Mouse (Mus musculus) intestine, postnatal 0 days (tissue): ENCODE results near the gene Zfp467. TPM values are rescaled to one million over a fixed set of nuclear protein-coding genes. Genes with fewer than 3 reads are reported as not detected.
A peak's percentile ranks its signal among the peaks of the same experiment; 100 is the strongest.

Source experiments
- ATAC-seq: fragments of 200-750 bp; cut with Nextera tagmentation; 2 replicates; pipeline ENCODE4 v1.8.0; 2017; ENCODE audit warnings: mild to moderate bottlenecking, moderate TSS enrichment, moderate library complexity
- H3K27ac ChIP-seq: fragments of 300-500 bp; sonication (generic); 2 replicates; pipeline ENCODE4 v1.5.1; 2014; ENCODE audit warnings: mild to moderate bottlenecking, low read depth, low read length, moderate library complexity
- H3K27me3 ChIP-seq: fragments of 300-500 bp; sonication (generic); replicated peaks from 2 replicates; pipeline ENCODE4 v1.6.1; 2014; ENCODE audit warnings: low read length, mixed read lengths; ENCODE audit not compliant: control insufficient read depth, insufficient read depth
- H3K36me3 ChIP-seq: fragments of 300-500 bp; sonication (generic); 2 replicates; pipeline ENCODE4 v1.6.1; 2014; ENCODE audit warnings: mild to moderate bottlenecking, moderate library complexity; ENCODE audit not compliant: control insufficient read depth, insufficient read depth
- H3K4me1 ChIP-seq: fragments of 300-500 bp; sonication (generic); replicated peaks from 2 replicates; pipeline ENCODE4 v1.6.1; 2014; ENCODE audit warnings: antibody characterized with exemption, low read length, mixed read lengths; ENCODE audit not compliant: control insufficient read depth, insufficient read depth
- H3K4me2 ChIP-seq: fragments of 300-500 bp; sonication (generic); replicated peaks from 2 replicates; pipeline ENCODE4 v1.6.1; 2014; ENCODE audit warnings: low read depth, mild to moderate bottlenecking, moderate library complexity
- H3K4me3 ChIP-seq: fragments of 300-500 bp; sonication (generic); 2 replicates; pipeline ENCODE4 v1.5.1; 2014; ENCODE audit warnings: low read depth, low read length
- H3K9ac ChIP-seq: fragments of 300-500 bp; sonication (generic); 2 replicates; pipeline ENCODE4 v1.6.1; 2014; ENCODE audit warnings: mild to moderate bottlenecking, low read depth, low read length
- H3K9me3 ChIP-seq: fragments of 300-500 bp; sonication (generic); 2 replicates; pipeline ENCODE4 v1.6.1; 2016; ENCODE audit warnings: mixed run types; ENCODE audit not compliant: control insufficient read depth
- CTCF ChIP-seq: sonication (generic); IDR thresholded peaks from 2 replicates; pipeline ENCODE4 v1.5.1; 2016; ENCODE audit warnings: low read depth, mild to moderate bottlenecking, control low read depth, antibody characterized with exemption, moderate library complexity
- WGBS: fragments of 180-500 bp; shearing (Covaris S2); extraction: QIAGEN DNeasy Blood & Tissue Kit; methylation state at CpG from one replicate; pipeline ENCODE4 v1.1.7; 2014; 5-methylcytosine and 5-hydroxymethylcytosine counted together
- polyA plus RNA-seq: library from polyadenylated mRNA; unstranded; fragments of >200 nt; fragmentation: Nextera tagmentation; extraction: Ambion mirVana; gene quantifications from 2 replicates; pipeline ENCODE4 v1.2.1, GENCODE M21; 2015

The Zfp467 gene
- polyA plus RNA-seq, 1 experiment from 2014 or later = 19.3 TPM

GRCm38 (mm10) chr6:48437679-48438376 lies 7.8 kb downstream of the Zfp467 start:
- no peaks in the 10 kb centered on the region for H3K4me1 ChIP-seq
- H3K9ac ChIP-seq = no peak overlapping the region
- no peak for ATAC-seq
- no peak overlapping the region for H3K27ac ChIP-seq
- H3K27me3 ChIP-seq = no peaks in the 10 kb centered on the region
- no peak overlapping the region for H3K4me3 ChIP-seq
- no peaks in the 10 kb centered on the region for H3K9me3 ChIP-seq
- H3K4me2 ChIP-seq = no peak overlapping the region
- peaks cover 53% of the 10 kb centered on the region for H3K36me3 ChIP-seq
- TF ChIP-seq CTCF = no peak
- 86% methylated on average over 35 of the region's 35 CpGs for WGBS

- Histone ChIP-seq H3K27ac (no peak overlapping the region), H3K4me1 (no peaks in the 10 kb centered on the region)
- 66% methylated on average over 5 of the region's 5 CpGs for WGBS
These were observed 9.8 kb downstream of the Zfp467 start for GRCm38 (mm10) chr6:48435706-48436349.

GRCm38 (mm10) chr6:48435111-48435510 lies 10.5 kb downstream of the Zfp467 start:
- 42% methylated on average over 5 of the region's 5 CpGs for WGBS
- peaks cover 35% of the 10 kb centered on the region for H3K36me3 ChIP-seq
- H3K9ac ChIP-seq = no peak overlapping the region
- no peak overlapping the region for H3K4me3 ChIP-seq
- no peak for TF ChIP-seq CTCF
- no peaks in the 10 kb centered on the region for H3K9me3 ChIP-seq
- ATAC-seq = no peak
- H3K4me1 ChIP-seq = no peaks in the 10 kb centered on the region
- H3K27ac ChIP-seq = no peak overlapping the region
- H3K4me2 ChIP-seq = no peak overlapping the region
- H3K27me3 ChIP-seq = no peaks in the 10 kb centered on the region

More at GRCm38 (mm10) chr6:48435706-48436349, 9.8 kb downstream of the Zfp467 start:
- no peak for TF ChIP-seq CTCF
- Histone ChIP-seq H3K4me3 (no peak overlapping the region), H3K4me2 (no peak overlapping the region), H3K36me3 (peaks cover 35% of the 10 kb centered on the region), H3K27me3 (no peaks in the 10 kb centered on the region), H3K9ac (no peak overlapping the region), H3K9me3 (no peaks in the 10 kb centered on the region)
- ATAC-seq = no peak

- ATAC-seq = no peak
- Histone ChIP-seq H3K4me1 (no peaks in the 10 kb centered on the region), H3K4me2 (no peak overlapping the region), H3K36me3 (peaks cover 32% of the 10 kb centered on the region), H3K27ac (no peak overlapping the region), H3K27me3 (no peaks in the 10 kb centered on the region), H3K9ac (no peak overlapping the region), H3K4me3 (no peak overlapping the region), H3K9me3 (no peaks in the 10 kb centered on the region)
- no peak for TF ChIP-seq CTCF
- 60% methylated on average over 6 of the region's 6 CpGs for WGBS
These were observed 11.0 kb downstream of the Zfp467 start for GRCm38 (mm10) chr6:48434651-48435050.

GRCm38 (mm10) chr6:48432893-48433816 lies 12.5 kb downstream of the Zfp467 start:
- Histone ChIP-seq H3K36me3 (peaks cover 17% of the 10 kb centered on the region), H3K4me1 (no peaks in the 10 kb centered on the region), H3K4me3 (no peak overlapping the region), H3K9ac (no peak overlapping the region), H3K4me2 (no peak overlapping the region), H3K27me3 (no peaks in the 10 kb centered on the region), H3K9me3 (no peaks in the 10 kb centered on the region), H3K27ac (no peak overlapping the region)
- peak; percentile 29; the same call in 1 of the 2 replicates for TF ChIP-seq CTCF
- ATAC-seq = peak; percentile 46; the same call in 1 of the 2 replicates
- WGBS = 26% methylated on average over 12 of the region's 12 CpGs

- Histone ChIP-seq H3K4me1 (no peaks in the 10 kb centered on the region), H3K9me3 (no peaks in the 10 kb centered on the region), H3K27ac (no peak overlapping the region), H3K9ac (no peak overlapping the region), H3K4me2 (no peak overlapping the region), H3K27me3 (no peaks in the 10 kb centered on the region), H3K4me3 (no peak overlapping the region), H3K36me3 (no peaks in the 10 kb centered on the region)
- TF ChIP-seq CTCF = no peak
- ATAC-seq = no peak
- 70% methylated on average over 5 of the region's 5 CpGs for WGBS
These were observed 14.9 kb downstream of the Zfp467 start for GRCm38 (mm10) chr6:48430748-48431147.
